ENCODE assay signal across 21 mouse cellular contexts in genomic region chr17:85079276-85079675, GRCm38 (mm10). TPM values are rescaled to one million over a fixed set of nuclear protein-coding genes. Genes with fewer than 3 reads are reported as not detected.
DNase-seq lines count a peak whose midpoint lies in the region; TF ChIP-seq lines count a peak whose summit lies in the region.
"Had no signal": no experiment of that assay in that cellular context is flagged by ENCODE, and none has a peak within 500 bp of the region (broad histone marks: within the 10 kb centered on the region; RNA-seq: fewer than 3 reads in every experiment).

No protein-coding gene starts in this region.

- no peak overlapping the region for H3K4me3 ChIP-seq in layer of hippocampus, adult 2 months
- H3K4me3 ChIP-seq: forebrain, embryonic 10.5 days; forebrain, embryonic 13.5 days; heart, embryonic 15.5 days had no signal

- H3K27ac ChIP-seq in layer of hippocampus, adult 2 months: no peak overlapping the region
- H3K27ac ChIP-seq: forebrain, embryonic 10.5 days; forebrain, embryonic 13.5 days; heart, embryonic 15.5 days; hindbrain, embryonic 14.5 days; hindbrain, postnatal 0 days had no signal

- DNase-seq in adrenal gland, postnatal 10 days: peak; percentile 19
- no peak for DNase-seq in adrenal gland, adult 18-20 months (ENCODE audit: low spot score in 2 of 2)
- peak; percentile 46 for DNase-seq in cerebellum, adult 9-11 months
- no peak for DNase-seq in cerebellum, adult 11 months
- peak; percentile 63 for DNase-seq in heart, adult 11 months
- DNase-seq in heart, adult 8-10 months (ENCODE audit: low spot score): no peak
- DNase-seq in layer of hippocampus, adult 2 months (ENCODE audit: low spot score in 2 of 2): no peak
- DNase-seq in layer of hippocampus, postnatal 36 days: no peak
- DNase-seq: adrenal gland, adult 2 months; adrenal gland, postnatal 25 days; gastrocnemius, postnatal 10 days; gastrocnemius, postnatal 36 days; heart, postnatal 10 days; heart, postnatal 36 days; kidney, adult 18-20 months; kidney, adult 9 months had no signal

- peak; percentile 34 for TF ChIP-seq CTCF in layer of hippocampus, adult 2 months (conservative IDR thresholded peaks at IDR 0.05)

RNA-seq across cellular contexts. Expression of gene Prepl, which starts 10.8 kb away (rescaled TPM):
- 10 to 100 TPM; 30.9 to 43.6 TPM for total RNA-seq in adrenal gland, postnatal 10 days (2021)
- 10 to 100 TPM; 40.3 to 40.5 TPM for total RNA-seq in adrenal gland, adult 18-20 months (2021)
- total RNA-seq in heart, adult 8-10 months (2022): 100 to 1,000 TPM; 103 to 130 (median 122) TPM
- total RNA-seq in layer of hippocampus, adult 2 months (2021): 100 to 1,000 TPM; 347 to 374 TPM
- 100 to 1,000 TPM; 346 to 372 TPM for total RNA-seq in layer of hippocampus, postnatal 36 days (2021)

RNA-seq across cellular contexts. Expression of gene Camkmt, which starts 11.1 kb away (rescaled TPM):
- total RNA-seq in adrenal gland, postnatal 10 days (2021): 1 to 10 TPM; 5.7 to 6.8 TPM
- total RNA-seq in adrenal gland, adult 18-20 months (2021): 1 to 10 TPM; 7.4 to 9.0 TPM
- total RNA-seq in heart, adult 8-10 months (2022): 1 to 10 TPM; 2.8 to 4.1 (median 3.2) TPM
- total RNA-seq in layer of hippocampus, adult 2 months (2021): 10 to 100 TPM; 13.1 to 13.6 TPM
- total RNA-seq in layer of hippocampus, postnatal 36 days (2021): 10 to 100 TPM; 12.5 to 13.5 TPM

RNA-seq across cellular contexts. Expression of gene Slc3a1, which starts 51.1 kb away (rescaled TPM):
- under 1 TPM; 0.36 to 0.63 TPM for total RNA-seq in adrenal gland, postnatal 10 days (2021)
- under 1 TPM; 0.22 to 0.60 TPM for total RNA-seq in adrenal gland, adult 18-20 months (2021)
- under 1 TPM in 3 of 4 experiments, not detected in 1; 0.12 to 0.31 (median 0.14) TPM for total RNA-seq in heart, adult 8-10 months (2022)
- under 1 TPM; 0.15 TPM for total RNA-seq in layer of hippocampus, adult 2 months (2021)
- under 1 TPM in 1 of 2 experiments, not detected in 1; 0.25 TPM for total RNA-seq in layer of hippocampus, postnatal 36 days (2021)
- total RNA-seq: gastrocnemius, postnatal 36 days had no signal

Comparison
In these comparisons a context has a peak if more than half of its experiments do, and no peak if none do; other contexts are left out.
1. DNase-seq: peak in adrenal gland, postnatal 10 days (single experiment), cerebellum, adult 9-11 months (single experiment) and heart, adult 11 months (single experiment); none in adrenal gland, adult 18-20 months (0 of 2), cerebellum, adult 11 months (single experiment), heart, adult 8-10 months (single experiment), layer of hippocampus, adult 2 months (0 of 2) and layer of hippocampus, postnatal 36 days (0 of 2).